Comparison of ENCODE assay signal across 25 mouse cellular contexts in genomic region chr12:51510010-51510409, GRCm38 (mm10).
"Had no signal": no experiment of that assay in that cellular context is flagged by ENCODE, and none has a peak within 500 bp of the region (broad histone marks: within the 10 kb centered on the region; RNA-seq: fewer than 3 reads in every experiment).

No protein-coding gene starts in this region.

- ATAC-seq: hindbrain, embryonic 16.5 days; inflammation-experienced regulatory T-cells, adult 6 months; intestine, embryonic 15.5 days; intestine, postnatal 0 days; liver, embryonic 12.5 days had no signal

- H3K27me3 ChIP-seq: hindbrain, embryonic 12.5 days; intestine, embryonic 15.5 days; limb, embryonic 13.5 days; limb, embryonic 15.5 days; liver, embryonic 12.5 days had no signal

- H3K4me1 ChIP-seq: intestine, embryonic 15.5 days had no signal

- H3K27ac ChIP-seq: gastrocnemius, adult 2 months; heart, adult 2 months; hindbrain, embryonic 10.5 days; hindbrain, embryonic 12.5 days; hindbrain, embryonic 14.5 days; intestine, embryonic 15.5 days; layer of hippocampus, adult 2 months; limb, embryonic 13.5 days; limb, embryonic 15.5 days; liver, embryonic 12.5 days had no signal

- H3K36me3 ChIP-seq: hindbrain, embryonic 10.5 days; hindbrain, embryonic 12.5 days; intestine, embryonic 15.5 days; limb, embryonic 13.5 days; limb, embryonic 15.5 days; liver, embryonic 12.5 days had no signal

- H3K9ac ChIP-seq: hindbrain, embryonic 12.5 days; hindbrain, embryonic 14.5 days; intestine, embryonic 15.5 days; limb, embryonic 13.5 days; limb, embryonic 15.5 days; liver, embryonic 12.5 days had no signal

- H3K4me3 ChIP-seq: gastrocnemius, adult 2 months; heart, adult 2 months; hindbrain, embryonic 10.5 days; hindbrain, embryonic 12.5 days; intestine, embryonic 15.5 days; layer of hippocampus, adult 2 months; limb, embryonic 13.5 days; limb, embryonic 15.5 days; liver, embryonic 12.5 days had no signal

- DNase-seq: gastrocnemius, adult 2 months; gastrocnemius, postnatal 10 days; gastrocnemius, postnatal 25 days; heart, adult 2 months; heart, postnatal 10 days; heart, postnatal 4 days; kidney, adult 18-20 months; kidney, adult 8-10 months; kidney, postnatal 10 days; kidney, postnatal 25 days; kidney, postnatal 4 days; layer of hippocampus, postnatal 36 days; left cerebral cortex, postnatal 4 days had no signal

- H3K9me3 ChIP-seq: hindbrain, embryonic 10.5 days; hindbrain, embryonic 12.5 days; intestine, embryonic 15.5 days; limb, embryonic 13.5 days; limb, embryonic 15.5 days; liver, embryonic 12.5 days had no signal

- H3K4me2 ChIP-seq: heart, embryonic 11.5 days; hindbrain, embryonic 12.5 days; hindbrain, embryonic 14.5 days; intestine, embryonic 15.5 days; limb, embryonic 13.5 days; limb, embryonic 15.5 days; liver, embryonic 12.5 days had no signal
